Mouse (Mus musculus) forebrain, embryonic 10.5 days (tissue): ENCODE data around the gene Cnr1. TPM values are rescaled to one million over a fixed set of nuclear protein-coding genes. Genes with fewer than 3 reads are reported as not detected.

Source experiments
- DNase-seq: peaks from one replicate; pipeline ENCODE4 v3.0.0-alpha.2; 2017; ENCODE audit warnings: low spot score; ENCODE audit errors: extremely low spot score
- H3K27ac ChIP-seq: fragments of 300-500 bp; sonication (generic); 2 replicates; pipeline ENCODE4 v1.5.1; 2016; ENCODE audit warnings: mild to moderate bottlenecking
- H3K27me3 ChIP-seq: fragments of 300-500 bp; sonication (generic); 2 replicates; pipeline ENCODE4 v1.6.1; 2016; ENCODE audit warnings: mild to moderate bottlenecking; ENCODE audit not compliant: poor library complexity, severe bottlenecking
- H3K36me3 ChIP-seq: fragments of 300-500 bp; sonication (generic); replicated peaks from 2 replicates; pipeline ENCODE4 v1.6.1; 2016; ENCODE audit warnings: mild to moderate bottlenecking, moderate library complexity
- H3K4me1 ChIP-seq: fragments of 300-500 bp; sonication (generic); 2 replicates; pipeline ENCODE4 v1.6.1; 2016
- H3K4me3 ChIP-seq: fragments of 300-500 bp; sonication (generic); 2 replicates; pipeline ENCODE4 v1.5.1; 2016; ENCODE audit warnings: mild to moderate bottlenecking, moderate library complexity
- H3K9me3 ChIP-seq: fragments of 300-500 bp; sonication (generic); 2 replicates; pipeline ENCODE4 v1.6.1; 2016; ENCODE audit warnings: mild to moderate bottlenecking, moderate library complexity
- WGBS: fragments of 180-500 bp; shearing (Covaris S2); methylation state at CpG from one replicate; pipeline ENCODE4 v1.1.7; 2016; 5-methylcytosine and 5-hydroxymethylcytosine counted together
- polyA plus RNA-seq: library from polyadenylated mRNA; unstranded; fragments of >200 nt; fragmentation: Nextera tagmentation; extraction: Ambion mirVana; gene quantifications from 2 replicates; pipeline ENCODE4 v1.2.1, GENCODE M21; 2016

Cnr1 gene
- polyA plus RNA-seq, 1 experiment from 2014 or later, result 2.7 TPM

- H3K9me3 ChIP-seq, result no peaks in the 10 kb centered on the region
- DNase-seq, result no peak
- WGBS, result 64% methylated on average over 5 of the region's 5 CpGs
- H3K36me3 ChIP-seq, result no peaks in the 10 kb centered on the region
- no peak overlapping the region for H3K4me3 ChIP-seq
- H3K4me1 ChIP-seq, result peaks cover 30% of the 10 kb centered on the region
- H3K27ac ChIP-seq, result no peak overlapping the region
- H3K27me3 ChIP-seq, result peaks cover 64% of the 10 kb centered on the region
Measured at GRCm38 (mm10) chr4:33920807-33921206, 3.6 kb upstream of the Cnr1 start.

- peak; percentile 63 for DNase-seq
- Histone ChIP-seq H3K27ac (peak overlapping the region; percentile 91), H3K36me3 (no peaks in the 10 kb centered on the region), H3K4me3 (peak overlapping the region; percentile 69), H3K4me1 (peaks cover 30% of the 10 kb centered on the region), H3K27me3 (peaks cover 84% of the 10 kb centered on the region), H3K9me3 (no peaks in the 10 kb centered on the region)
- WGBS, result 2% methylated on average over 19 of the region's 19 CpGs
Measured at GRCm38 (mm10) chr4:33923151-33923760, 1.1 kb upstream of the Cnr1 start.

GRCm38 (mm10) chr4:33923761-33924233 is 596 bp upstream of the Cnr1 start:
- Histone ChIP-seq H3K4me1 (peaks cover 30% of the 10 kb centered on the region), H3K27me3 (peaks cover 88% of the 10 kb centered on the region), H3K27ac (peak overlapping the region; percentile 91), H3K9me3 (no peaks in the 10 kb centered on the region), H3K4me3 (peak overlapping the region; percentile 69), H3K36me3 (no peaks in the 10 kb centered on the region)
- no peak for DNase-seq
- under 1% methylated on average over 54 of the region's 55 CpGs for WGBS

- Histone ChIP-seq H3K27ac (peak overlapping the region; percentile 91), H3K9me3 (no peaks in the 10 kb centered on the region), H3K36me3 (no peaks in the 10 kb centered on the region), H3K4me1 (peaks cover 30% of the 10 kb centered on the region), H3K27me3 (peaks cover 83% of the 10 kb centered on the region), H3K4me3 (peak overlapping the region; percentile 69)
- DNase-seq, result no peak
- 0% methylated on average over 23 of the region's 24 CpGs for WGBS
Measured at GRCm38 (mm10) chr4:33924889-33925245, 474 bp downstream of the Cnr1 start.

- H3K36me3 ChIP-seq, result no peaks in the 10 kb centered on the region
- no peaks in the 10 kb centered on the region for H3K9me3 ChIP-seq
- WGBS, result 56% methylated on average over 4 of the region's 4 CpGs
- peak overlapping the region; percentile 69 for H3K4me3 ChIP-seq
- no peak for DNase-seq
- no peak overlapping the region for H3K27ac ChIP-seq
- peaks cover 30% of the 10 kb centered on the region for H3K4me1 ChIP-seq
- H3K27me3 ChIP-seq, result peaks cover 77% of the 10 kb centered on the region
Measured at GRCm38 (mm10) chr4:33925489-33925888, 1.1 kb downstream of the Cnr1 start.

GRCm38 (mm10) chr4:33926010-33926409 is 1.6 kb downstream of the Cnr1 start:
- H3K27me3 ChIP-seq, result peaks cover 72% of the 10 kb centered on the region
- WGBS, result 52% methylated on average over 6 of the region's 6 CpGs
- no peaks in the 10 kb centered on the region for H3K36me3 ChIP-seq
- peaks cover 27% of the 10 kb centered on the region for H3K4me1 ChIP-seq
- no peak for DNase-seq
- no peak overlapping the region for H3K27ac ChIP-seq
- H3K4me3 ChIP-seq, result no peak overlapping the region
- no peaks in the 10 kb centered on the region for H3K9me3 ChIP-seq

GRCm38 (mm10) chr4:33926730-33927263 is 2.4 kb downstream of the Cnr1 start:
- peaks cover 27% of the 10 kb centered on the region for H3K4me1 ChIP-seq
- no peak for DNase-seq
- no peak overlapping the region for H3K27ac ChIP-seq
- no peaks in the 10 kb centered on the region for H3K36me3 ChIP-seq
- WGBS, result 85% methylated on average over 7 of the region's 7 CpGs
- H3K27me3 ChIP-seq, result peaks cover 70% of the 10 kb centered on the region
- H3K4me3 ChIP-seq, result no peak overlapping the region
- no peaks in the 10 kb centered on the region for H3K9me3 ChIP-seq

GRCm38 (mm10) chr4:33927644-33928043 is 3.3 kb downstream of the Cnr1 start:
- H3K36me3 ChIP-seq, result no peaks in the 10 kb centered on the region
- H3K27ac ChIP-seq, result no peak overlapping the region
- no peak for DNase-seq
- no peak overlapping the region for H3K4me3 ChIP-seq
- H3K4me1 ChIP-seq, result peaks cover 26% of the 10 kb centered on the region
- peaks cover 62% of the 10 kb centered on the region for H3K27me3 ChIP-seq
- no peaks in the 10 kb centered on the region for H3K9me3 ChIP-seq
- 94% methylated on average over 3 of the region's 3 CpGs for WGBS

GRCm38 (mm10) chr4:33928450-33928849 is 4.1 kb downstream of the Cnr1 start:
- H3K9me3 ChIP-seq, result no peaks in the 10 kb centered on the region
- WGBS, result 72% methylated on average over 1 of the region's 1 CpGs
- H3K27ac ChIP-seq, result no peak overlapping the region
- no peaks in the 10 kb centered on the region for H3K36me3 ChIP-seq
- H3K4me3 ChIP-seq, result no peak overlapping the region
- no peak for DNase-seq
- peaks cover 53% of the 10 kb centered on the region for H3K27me3 ChIP-seq
- peaks cover 18% of the 10 kb centered on the region for H3K4me1 ChIP-seq

GRCm38 (mm10) chr4:33931347-33931746 is 7.0 kb downstream of the Cnr1 start:
- Histone ChIP-seq H3K27ac (no peak overlapping the region), H3K4me1 (no peaks in the 10 kb centered on the region), H3K4me3 (no peak overlapping the region), H3K9me3 (no peaks in the 10 kb centered on the region), H3K27me3 (peaks cover 25% of the 10 kb centered on the region), H3K36me3 (no peaks in the 10 kb centered on the region)
- 87% methylated on average over 8 of the region's 8 CpGs for WGBS
- DNase-seq, result no peak

- no peaks in the 10 kb centered on the region for H3K27me3 ChIP-seq
- peak; percentile 18 for DNase-seq
- H3K4me1 ChIP-seq, result peaks cover 14% of the 10 kb centered on the region
- WGBS, result 38% methylated on average over 5 of the region's 5 CpGs
- H3K4me3 ChIP-seq, result no peak overlapping the region
- no peak overlapping the region for H3K27ac ChIP-seq
- H3K9me3 ChIP-seq, result no peaks in the 10 kb centered on the region; the same call in 1 of the 2 replicates
- peaks cover 12% of the 10 kb centered on the region for H3K36me3 ChIP-seq
Measured at GRCm38 (mm10) chr4:33941557-33941956, 17.2 kb downstream of the Cnr1 start.

GRCm38 (mm10) chr4:33943936-33944335 is 19.5 kb downstream of the Cnr1 start:
- Histone ChIP-seq H3K36me3 (peaks cover 12% of the 10 kb centered on the region), H3K4me1 (peaks cover 18% of the 10 kb centered on the region), H3K27me3 (no peaks in the 10 kb centered on the region), H3K9me3 (no peaks in the 10 kb centered on the region; the same call in 1 of the 2 replicates), H3K27ac (no peak overlapping the region), H3K4me3 (no peak overlapping the region)
- no peak for DNase-seq
- WGBS, result 96% methylated on average over 13 of the region's 13 CpGs

GRCm38 (mm10) chr4:33945742-33946141 is 21.3 kb downstream of the Cnr1 start:
- Histone ChIP-seq H3K27me3 (no peaks in the 10 kb centered on the region), H3K9me3 (no peaks in the 10 kb centered on the region; the same call in 1 of the 2 replicates), H3K4me1 (peaks cover 18% of the 10 kb centered on the region), H3K27ac (no peak overlapping the region), H3K4me3 (no peak overlapping the region), H3K36me3 (peaks cover 12% of the 10 kb centered on the region)
- 89% methylated on average over 2 of the region's 2 CpGs for WGBS
- no peak for DNase-seq
